Mouse (Mus musculus) intestine, embryonic 14.5 days (tissue): ENCODE measurements around the gene Olfr547. TPM values are rescaled to one million over a fixed set of nuclear protein-coding genes. Genes with fewer than 3 reads are reported as not detected.

Experiments
- polyA plus RNA-seq: library from polyadenylated mRNA; unstranded; fragments of >200 nt; fragmentation: Nextera tagmentation; extraction: Ambion mirVana; gene quantifications from 2 replicates; pipeline ENCODE4 v1.2.1, GENCODE M21; 2014

The Olfr547 gene
- polyA plus RNA-seq, 1 experiment from 2014 or later = not detected

Other genes starting within 250 kb of the Olfr547 start
- 158 and 169 TPM in 2 replicates for gene Rrm1, start 93.1 kb upstream of the Olfr547 start, polyA plus RNA-seq
- gene Olfr543, start 53.1 kb upstream of the Olfr547 start, polyA plus RNA-seq = 0.77 and 0.96 TPM in 2 replicates
- gene Olfr544, start 46.4 kb upstream of the Olfr547 start, polyA plus RNA-seq = 0.12 TPM in 1 of 2 replicates, not detected in the other
- gene Olfr545, start 35.2 kb upstream of the Olfr547 start, polyA plus RNA-seq = 0.05 TPM in 1 of 2 replicates, not detected in the other
- not detected in 2 replicates for gene Olfr548-ps1, start 6.1 kb downstream of the Olfr547 start, polyA plus RNA-seq
- not detected in 2 replicates for gene Olfr549, start 15.1 kb downstream of the Olfr547 start, polyA plus RNA-seq
- gene Trim21, start 30.7 kb downstream of the Olfr547 start, polyA plus RNA-seq = 0.81 and 1.2 TPM in 2 replicates
- not detected in 2 replicates for gene Olfr550, start 36.7 kb downstream of the Olfr547 start, polyA plus RNA-seq
- not detected in 2 replicates for gene Olfr551, start 57.1 kb downstream of the Olfr547 start, polyA plus RNA-seq
- not detected in 2 replicates for gene Olfr552, start 63.0 kb downstream of the Olfr547 start, polyA plus RNA-seq
- not detected in 2 replicates for gene Olfr553, start 83.5 kb downstream of the Olfr547 start, polyA plus RNA-seq
- not detected in 2 replicates for gene Olfr554, start 103.7 kb downstream of the Olfr547 start, polyA plus RNA-seq
- not detected in 2 replicates for gene Olfr555, start 124.1 kb downstream of the Olfr547 start, polyA plus RNA-seq
- gene Olfr556, start 130.2 kb downstream of the Olfr547 start, polyA plus RNA-seq = not detected in 2 replicates
- gene Trim68, start 152.6 kb downstream of the Olfr547 start, polyA plus RNA-seq = 13.5 and 14.2 TPM in 2 replicates
- not detected in 2 replicates for gene Olfr557, start 161.2 kb downstream of the Olfr547 start, polyA plus RNA-seq
- 0.11 TPM in 1 of 2 replicates, not detected in the other for gene Olfr558, start 167.5 kb downstream of the Olfr547 start, polyA plus RNA-seq
- not detected in 2 replicates for gene Olfr33, start 184.3 kb downstream of the Olfr547 start, polyA plus RNA-seq
- gene Olfr559, start 192.7 kb downstream of the Olfr547 start, polyA plus RNA-seq = not detected in 2 replicates
- gene Olfr560, start 224.6 kb downstream of the Olfr547 start, polyA plus RNA-seq = 0.15 TPM in 1 of 2 replicates, not detected in the other
- 0.31 and 0.39 TPM in 2 replicates for gene Olfr78, start 224.7 kb downstream of the Olfr547 start, polyA plus RNA-seq
- gene Olfr561, start 236.5 kb downstream of the Olfr547 start, polyA plus RNA-seq = not detected in 2 replicates